Comparison of ENCODE assay signal across 8 mouse cellular contexts in genomic region chr4:40677132-40677531, GRCm38 (mm10). TPM values are rescaled to one million over a fixed set of nuclear protein-coding genes. Genes with fewer than 3 reads are reported as not detected.
DNase-seq lines count a peak whose midpoint lies in the region; ATAC-seq and TF ChIP-seq lines count a peak whose summit lies in the region.

No protein-coding gene starts in this region.

- no peak for TF ChIP-seq EP300 in heart, adult 2 months (IDR thresholded peaks at IDR 0.05; ENCODE audit: insufficient read depth, low read depth, low read length)

- no peaks in the 10 kb centered on the region for H3K4me1 ChIP-seq in heart, adult 2 months (ENCODE audit: control insufficient read depth, insufficient read depth, low read length)

- peak; percentile 44 for TF ChIP-seq CTCF in heart, adult 2 months (IDR thresholded peaks at IDR 0.05)

- no peak overlapping the region for H3K27ac ChIP-seq in heart, adult 2 months

- H3K4me3 ChIP-seq in heart, adult 2 months, result no peak overlapping the region

- no peak for TF ChIP-seq POLR2A in heart, adult 2 months (IDR thresholded peaks at IDR 0.05; ENCODE audit: insufficient read depth, low read depth, low read length)

- intact Hi-C loops in heart, adult 2 months (cut with DNase I), result no loop called here
- intact Hi-C loops in heart, postnatal 25 days (cut with DNase I), result no loop called here

- H3K9ac ChIP-seq in heart, adult 2 months (ENCODE audit: low read depth, low read length), result no peak overlapping the region

- ATAC-seq in common myeloid progenitor, adult 5-6 weeks (replicated peaks; ENCODE audit: low read depth, poor library complexity, severe bottlenecking), result peak; percentile 50; the same call in 1 of the 2 replicates

- DNase-seq in heart, adult 2 months, result no peak
- DNase-seq in heart, postnatal 25 days (ENCODE audit: low spot score), result no peak
- DNase-seq in 3T3-L1 (ENCODE audit: low read depth, low spot score), result peak; percentile 17
- DNase-seq in kidney, postnatal 4 days, result peak; percentile 54 to 69
- peak; percentile 21 for DNase-seq in right cerebral cortex, adult 18-20 months
- no peak for DNase-seq in thymus, postnatal 14 days
- DNase-seq in adrenal gland, adult 8-10 months, result no peak

- no peaks in the 10 kb centered on the region; the same call in 1 of the 2 replicates for H3K27me3 ChIP-seq in heart, adult 2 months (ENCODE audit: control insufficient read depth, insufficient read depth, low read length)

- 34% methylated on average over 5 of the region's 5 CpGs for WGBS in heart, adult 2 months

- H3K79me2 ChIP-seq in heart, adult 2 months (replicated peaks; ENCODE audit: control insufficient read depth, insufficient read depth, low read length), result no peaks in the 10 kb centered on the region

- H3K36me3 ChIP-seq in heart, adult 2 months (ENCODE audit: control insufficient read depth, insufficient read depth, low read length), result no peaks in the 10 kb centered on the region

RNA-seq across cellular contexts. Expression of gene Aptx, which starts 25.9 kb away (rescaled TPM):
- 10 to 100 TPM; 14.4 to 16.8 TPM for total RNA-seq in heart, adult 2 months (2021)
- 7.6 and 11.2 TPM in 2 replicates for polyA plus RNA-seq in heart, adult 2 months (2012; rRNA removed)
- total RNA-seq in heart, postnatal 25 days (2021), result 10 to 100 TPM; 14.0 to 15.2 TPM
- 7.4 and 14.7 TPM in 2 replicates for total RNA-seq in common myeloid progenitor, adult 5-6 weeks (2017)
- total RNA-seq in adrenal gland, adult 8-10 months (2022), result 10 to 100 TPM; 19.8 to 25.7 (median 23.7) TPM

RNA-seq across cellular contexts. Expression of gene Dnaja1, which starts 44.8 kb away (rescaled TPM):
- 100 to 1,000 TPM in 1 of 2 experiments, 10 to 100 TPM in 1; 60.2 to 114 TPM for total RNA-seq in heart, adult 2 months (2021)
- polyA plus RNA-seq in heart, adult 2 months (2012; rRNA removed), result 5.9 and 11.5 TPM in 2 replicates
- total RNA-seq in heart, postnatal 25 days (2021), result 100 to 1,000 TPM in 1 of 2 experiments, 10 to 100 TPM in 1; 62.4 to 109 TPM
- total RNA-seq in common myeloid progenitor, adult 5-6 weeks (2017), result 377 and 448 TPM in 2 replicates
- 100 to 1,000 TPM; 201 to 366 (median 233) TPM for total RNA-seq in adrenal gland, adult 8-10 months (2022)

Comparison
In these comparisons a context has a peak if more than half of its experiments do, and no peak if none do; other contexts are left out.
1. DNase-seq: peak in 3T3-L1 (single experiment), kidney, postnatal 4 days (2 of 2) and right cerebral cortex, adult 18-20 months (single experiment); none in heart, adult 2 months (0 of 2), heart, postnatal 25 days (single experiment), thymus, postnatal 14 days (single experiment) and adrenal gland, adult 8-10 months (single experiment).